Mouse (Mus musculus) limb, embryonic 14.5 days (tissue): ENCODE results near the gene Alg2. TPM values are rescaled to one million over a fixed set of nuclear protein-coding genes. Genes with fewer than 3 reads are reported as not detected.
A peak's percentile ranks its signal among the peaks of the same experiment; 100 is the strongest.

Source experiments
- ATAC-seq: fragments of 200-750 bp; cut with Nextera tagmentation; 2 replicates; pipeline ENCODE4 v1.8.0; 2017; ENCODE audit warnings: low read depth, moderate number of reproducible peaks, moderate TSS enrichment; ENCODE audit not compliant: low FRiP score
- DNase-seq: peaks from one replicate; pipeline ENCODE4 v3.0.0-alpha.2; 2015; ENCODE audit warnings: low spot score
- H3K27ac ChIP-seq: fragments of 300-500 bp; sonication (generic); replicated peaks from 2 replicates; pipeline ENCODE4 v1.5.1; 2014; ENCODE audit warnings: low read depth, mild to moderate bottlenecking, low read length, moderate library complexity, mixed read lengths
- H3K27me3 ChIP-seq: fragments of 300-500 bp; sonication (generic); 2 replicates; pipeline ENCODE4 v1.6.1; 2014; ENCODE audit warnings: low read length, mixed read lengths; ENCODE audit not compliant: control insufficient read depth, insufficient read depth
- H3K36me3 ChIP-seq: fragments of 300-500 bp; sonication (generic); 2 replicates; pipeline ENCODE4 v1.6.1; 2014; ENCODE audit warnings: mild to moderate bottlenecking, low read length, moderate library complexity, mixed read lengths; ENCODE audit not compliant: control insufficient read depth, insufficient read depth
- H3K4me1 ChIP-seq: fragments of 300-500 bp; sonication (generic); 2 replicates; pipeline ENCODE4 v1.6.1; 2014; ENCODE audit warnings: antibody characterized with exemption, low read length, mixed read lengths; ENCODE audit not compliant: control insufficient read depth, insufficient read depth
- H3K4me2 ChIP-seq: fragments of 300-500 bp; sonication (generic); replicated peaks from 2 replicates; pipeline ENCODE4 v1.6.1; 2014; ENCODE audit warnings: low read depth, mild to moderate bottlenecking, low read length, moderate library complexity; ENCODE audit not compliant: severe bottlenecking
- H3K4me3 ChIP-seq: fragments of 300-500 bp; sonication (generic); replicated peaks from 2 replicates; pipeline ENCODE4 v1.5.1; 2014; ENCODE audit warnings: low read length
- H3K9ac ChIP-seq: fragments of 300-500 bp; sonication (generic); 2 replicates; pipeline ENCODE4 v1.6.1; 2014; ENCODE audit warnings: mild to moderate bottlenecking, low read depth, low read length, moderate library complexity; ENCODE audit not compliant: severe bottlenecking
- H3K9me3 ChIP-seq: fragments of 300-500 bp; sonication (generic); 2 replicates; pipeline ENCODE4 v1.6.1; 2016; ENCODE audit warnings: low read length; ENCODE audit not compliant: control insufficient read depth
- POLR2A ChIP-seq: fragments of 200-500 bp; IDR thresholded peaks from 2 replicates; pipeline ENCODE4 v1.8.0; 2012; ENCODE audit warnings: inconsistent platforms, mild to moderate bottlenecking, moderate library complexity, borderline replicate concordance; ENCODE audit not compliant: insufficient read depth, insufficient read length; ENCODE audit errors: extremely low read depth
- WGBS: fragments of 180-500 bp; shearing (Covaris S2); extraction: QIAGEN DNeasy Blood & Tissue Kit; methylation state at CpG from one replicate; pipeline ENCODE4 v1.1.7; 2014; 5-methylcytosine and 5-hydroxymethylcytosine counted together
- polyA plus RNA-seq, 2 experiments: library from polyadenylated mRNA; depleted of rRNA in 1 of 2; stranded (reverse) in 1 of 2; unstranded in 1 of 2; fragments of >200 nt; fragmentation: Nextera tagmentation in 1 of 2; extraction: Ambion mirVana in 1 of 2; gene quantifications; 2 replicates each; pipeline versions ENCODE4 v1.2.1 to v1.2.3; 2012 to 2014

Alg2 gene
- polyA plus RNA-seq, 2 experiments, result 37.3 to 68.1 TPM

DNA sequence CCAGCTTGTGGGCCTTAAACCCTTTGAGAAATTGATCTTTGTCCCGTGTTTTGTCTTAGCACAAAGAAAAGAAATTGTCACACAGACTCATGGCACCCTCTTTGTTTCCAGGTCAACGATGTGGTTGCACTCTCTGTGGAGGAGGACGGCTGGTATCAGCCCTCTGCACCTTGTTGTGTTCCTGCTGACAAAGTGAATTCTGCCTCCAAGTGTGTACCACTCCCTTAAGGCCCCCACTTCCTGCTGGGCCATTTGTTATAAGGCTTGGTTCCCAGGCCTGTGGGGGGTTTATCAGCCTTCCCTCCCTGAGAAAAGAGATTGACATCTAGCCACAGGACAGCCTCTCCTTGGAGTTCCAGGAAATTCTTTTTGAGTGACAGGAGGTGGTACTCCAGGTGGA is 51.9 kb downstream of the Alg2 start:
- DNase-seq (no peak), ATAC-seq (no peak)
- Histone ChIP-seq H3K27me3 (no peaks in the 10 kb centered on the region), H3K4me3 (no peak overlapping the region), H3K36me3 (no peaks in the 10 kb centered on the region), H3K27ac (no peak overlapping the region), H3K4me2 (no peak overlapping the region), H3K4me1 (no peaks in the 10 kb centered on the region; the same call in 1 of the 2 replicates), H3K9ac (no peak overlapping the region), H3K9me3 (no peaks in the 10 kb centered on the region)
- no peak for TF ChIP-seq POLR2A
- WGBS, result 56% methylated on average over 3 of the region's 3 CpGs

- TF ChIP-seq POLR2A, result no peak
- DNase-seq (no peak), ATAC-seq (no peak)
- Histone ChIP-seq H3K4me3 (no peak overlapping the region), H3K27ac (no peak overlapping the region), H3K27me3 (no peaks in the 10 kb centered on the region), H3K9ac (no peak overlapping the region), H3K4me1 (no peaks in the 10 kb centered on the region; the same call in 1 of the 2 replicates), H3K9me3 (no peaks in the 10 kb centered on the region), H3K4me2 (no peak overlapping the region), H3K36me3 (no peaks in the 10 kb centered on the region)
- 37% methylated on average over 7 of the region's 7 CpGs for WGBS
Observed at GRCm38 (mm10) chr4:47420191-47420590, 53.9 kb downstream of the Alg2 start.

GRCm38 (mm10) chr4:47419268-47419973 is 54.7 kb downstream of the Alg2 start:
- Histone ChIP-seq H3K4me1 (no peaks in the 10 kb centered on the region; the same call in 1 of the 2 replicates), H3K9ac (no peak overlapping the region), H3K36me3 (peaks cover 4% of the 10 kb centered on the region; the same call in 1 of the 2 replicates), H3K4me3 (no peak overlapping the region), H3K27me3 (no peaks in the 10 kb centered on the region), H3K4me2 (no peak overlapping the region; the same call in 1 of the 2 replicates), H3K27ac (no peak overlapping the region), H3K9me3 (no peaks in the 10 kb centered on the region)
- no peak for TF ChIP-seq POLR2A
- ATAC-seq (no peak), DNase-seq (peak; percentile 77)
- WGBS, result 25% methylated on average over 9 of the region's 9 CpGs

DNA sequence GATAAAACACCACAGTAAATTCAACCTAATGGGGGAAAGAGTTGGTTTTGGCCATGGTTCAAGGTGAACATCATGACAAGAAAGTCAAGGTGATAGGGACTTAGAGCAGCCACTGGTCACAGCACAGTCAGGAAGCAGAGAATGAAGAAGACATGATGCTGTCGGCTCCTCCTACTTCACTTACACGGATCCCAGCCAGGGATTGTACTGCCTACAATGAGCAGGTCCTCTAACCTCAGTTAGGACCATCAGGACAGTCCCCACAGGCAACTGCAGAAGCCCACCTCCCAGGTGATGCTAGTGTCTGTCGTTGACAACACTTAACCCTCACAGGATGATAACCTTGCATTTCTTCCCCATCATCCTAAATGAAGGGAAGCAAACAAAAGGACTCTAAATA is 56.3 kb downstream of the Alg2 start:
- no peak for TF ChIP-seq POLR2A
- ATAC-seq, result no peak
- no peak overlapping the region for H3K27ac ChIP-seq
- no peak overlapping the region for H3K4me2 ChIP-seq
- H3K4me3 ChIP-seq, result no peak overlapping the region
- 72% methylated on average over 3 of the region's 3 CpGs for WGBS
- no peak for DNase-seq
- no peak overlapping the region for H3K9ac ChIP-seq
- no peaks in the 10 kb centered on the region for H3K4me1 ChIP-seq
- H3K9me3 ChIP-seq, result no peaks in the 10 kb centered on the region
- H3K36me3 ChIP-seq, result peaks cover 4% of the 10 kb centered on the region; the same call in 1 of the 2 replicates
- H3K27me3 ChIP-seq, result no peaks in the 10 kb centered on the region

Other genes with a start within 250 kb of the Alg2 start
- 35.1 and 38.0 TPM in 2 replicates for gene Tgfbr1, start 121.1 kb downstream of the Alg2 start, polyA plus RNA-seq (2012; rRNA removed)
- 43.0 and 46.9 TPM in 2 replicates for gene Tgfbr1, start 121.1 kb downstream of the Alg2 start, polyA plus RNA-seq (2014; fragmentation: Nextera tagmentation; extraction: Ambion mirVana)
- 421 and 423 TPM in 2 replicates for gene Sec61b, start 325 bp upstream of the Alg2 start, polyA plus RNA-seq (2012; rRNA removed)
- gene Sec61b, start 325 bp upstream of the Alg2 start, polyA plus RNA-seq (2014; fragmentation: Nextera tagmentation; extraction: Ambion mirVana), result 432 and 473 TPM in 2 replicates